In the genomic region with DNA sequence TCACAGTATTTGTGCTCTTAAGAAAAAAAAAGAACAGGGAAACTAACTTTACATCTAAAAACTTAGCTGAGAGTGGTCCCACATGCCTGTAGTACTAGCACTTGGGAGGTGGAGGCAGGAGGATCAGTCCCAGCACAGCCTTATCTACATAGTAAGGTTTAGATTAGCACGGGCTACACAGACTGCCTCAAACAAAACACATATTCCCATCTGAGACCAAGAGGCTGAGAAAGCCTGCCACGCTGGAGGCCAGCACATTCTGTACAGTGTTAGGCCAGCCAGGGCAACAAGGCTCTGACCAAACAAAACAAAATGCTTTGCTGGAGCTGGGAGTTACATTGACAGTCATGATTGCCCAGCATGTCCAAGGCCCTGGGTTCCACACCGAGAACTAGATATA, we compare ENCODE assay signal across 28 mouse cellular contexts. TPM values are rescaled to one million over a fixed set of nuclear protein-coding genes. Genes with fewer than 3 reads are reported as not detected.
DNase-seq lines count a peak whose midpoint lies in the region; ATAC-seq and TF ChIP-seq lines count a peak whose summit lies in the region.
"Had no signal": no experiment of that assay in that cellular context is flagged by ENCODE, and none has a peak within 500 bp of the region (broad histone marks: within the 10 kb centered on the region; RNA-seq: fewer than 3 reads in every experiment).

No protein-coding gene starts in this region.

- H3K36me3 ChIP-seq in heart, embryonic 12.5 days: peaks cover 56% of the 10 kb centered on the region
- no peaks in the 10 kb centered on the region for H3K36me3 ChIP-seq in kidney, adult 2 months (ENCODE audit: control insufficient read depth, insufficient read depth, low read length)
- peaks cover 23% of the 10 kb centered on the region; the same call in 1 of the 2 replicates for H3K36me3 ChIP-seq in kidney, embryonic 16.5 days (ENCODE audit: insufficient read depth, low read length)
- H3K36me3 ChIP-seq in liver, embryonic 15.5 days (replicated peaks): peaks cover 32% of the 10 kb centered on the region
- H3K36me3 ChIP-seq: stomach, embryonic 15.5 days had no signal

- H3K27me3 ChIP-seq in heart, embryonic 12.5 days (replicated peaks): no peaks in the 10 kb centered on the region
- H3K27me3 ChIP-seq in kidney, adult 2 months (replicated peaks; ENCODE audit: control insufficient read depth, insufficient read depth, low read length): no peaks in the 10 kb centered on the region
- no peaks in the 10 kb centered on the region for H3K27me3 ChIP-seq in kidney, embryonic 16.5 days (ENCODE audit: insufficient read depth, low read length)
- H3K27me3 ChIP-seq in liver, embryonic 15.5 days: no peaks in the 10 kb centered on the region
- H3K27me3 ChIP-seq: embryonic facial prominence, embryonic 13.5 days; hindbrain, embryonic 13.5 days; Patski; stomach, embryonic 15.5 days had no signal

- peaks cover 15% of the 10 kb centered on the region for H3K4me1 ChIP-seq in heart, embryonic 12.5 days (replicated peaks)
- H3K4me1 ChIP-seq in kidney, adult 2 months (ENCODE audit: control insufficient read depth, insufficient read depth, low read length): peaks cover 23% of the 10 kb centered on the region; the same call in 1 of the 2 replicates
- peaks cover 10% of the 10 kb centered on the region for H3K4me1 ChIP-seq in kidney, embryonic 16.5 days (ENCODE audit: insufficient read depth, low read length)
- peaks cover 36% of the 10 kb centered on the region for H3K4me1 ChIP-seq in liver, embryonic 15.5 days (replicated peaks)
- H3K4me1 ChIP-seq: embryonic facial prominence, embryonic 13.5 days; stomach, embryonic 15.5 days had no signal

- no peak overlapping the region for H3K27ac ChIP-seq in heart, embryonic 12.5 days (ENCODE audit: poor library complexity, severe bottlenecking)
- H3K27ac ChIP-seq in kidney, adult 2 months (ENCODE audit: insufficient read depth, low read depth, low read length): 0 out of 2 replicates have a peak overlapping the region, but pooled peaks have one; percentile 12
- H3K27ac ChIP-seq in kidney, embryonic 16.5 days (ENCODE audit: low read length): no peak overlapping the region
- H3K27ac ChIP-seq in liver, embryonic 15.5 days (replicated peaks): no peak overlapping the region; the same call in 1 of the 2 replicates
- H3K27ac ChIP-seq: embryonic facial prominence, embryonic 13.5 days; forebrain, embryonic 10.5 days; hindbrain, embryonic 13.5 days; macrophage; stomach, embryonic 15.5 days had no signal

- ATAC-seq in heart, embryonic 12.5 days (ENCODE audit: insufficient number of reproducible peaks, low FRiP score): no peak
- ATAC-seq in kidney, embryonic 16.5 days (ENCODE audit: low FRiP score, low TSS enrichment): no peak
- ATAC-seq in liver, embryonic 15.5 days (ENCODE audit: insufficient read depth): peak; percentile 64
- ATAC-seq: forebrain, embryonic 16.5 days; intestine, embryonic 16.5 days; midbrain, embryonic 16.5 days; Patski had no signal

- 45% methylated on average over 3 of the region's 3 CpGs for WGBS in heart, embryonic 12.5 days
- 84% methylated on average over 3 of the region's 3 CpGs for WGBS in kidney, adult 2 months
- 90% methylated on average over 3 of the region's 3 CpGs for WGBS in kidney, embryonic 16.5 days
- 50% methylated on average over 3 of the region's 3 CpGs for WGBS in liver, embryonic 15.5 days (ENCODE audit: insufficient replicate concordance)

- H3K4me2 ChIP-seq in heart, embryonic 12.5 days: no peak overlapping the region
- H3K4me2 ChIP-seq in kidney, embryonic 16.5 days (replicated peaks; ENCODE audit: low read depth, low read length): no peak overlapping the region
- H3K4me2 ChIP-seq in liver, embryonic 15.5 days: no peak overlapping the region
- H3K4me2 ChIP-seq: embryonic facial prominence, embryonic 13.5 days; hindbrain, embryonic 13.5 days; stomach, embryonic 15.5 days had no signal

- no peak overlapping the region for H3K4me3 ChIP-seq in heart, embryonic 12.5 days
- no peak overlapping the region for H3K4me3 ChIP-seq in kidney, adult 2 months (ENCODE audit: insufficient read depth, low read depth, low read length)
- no peak overlapping the region for H3K4me3 ChIP-seq in kidney, embryonic 16.5 days (ENCODE audit: low read length)
- H3K4me3 ChIP-seq in liver, embryonic 15.5 days (replicated peaks): no peak overlapping the region
- H3K4me3 ChIP-seq: embryonic facial prominence, embryonic 13.5 days; forebrain, embryonic 10.5 days; hindbrain, embryonic 13.5 days; stomach, embryonic 15.5 days had no signal

- H3K9me3 ChIP-seq in heart, embryonic 12.5 days (replicated peaks): no peaks in the 10 kb centered on the region
- no peaks in the 10 kb centered on the region for H3K9me3 ChIP-seq in kidney, embryonic 16.5 days (ENCODE audit: low read length)
- H3K9me3 ChIP-seq in liver, embryonic 15.5 days (replicated peaks): no peaks in the 10 kb centered on the region
- H3K9me3 ChIP-seq: embryonic facial prominence, embryonic 13.5 days; forebrain, embryonic 10.5 days; G1E; hindbrain, embryonic 13.5 days; stomach, embryonic 15.5 days had no signal

- TF ChIP-seq CTCF in kidney, adult 2 months (conservative IDR thresholded peaks at IDR 0.05; ENCODE audit: insufficient read depth, insufficient read length, low read depth, low read length): no peak

- no peak for TF ChIP-seq POLR2A in kidney, adult 2 months (IDR thresholded peaks at IDR 0.05; ENCODE audit: low read depth, low read length)

- no peak overlapping the region for H3K9ac ChIP-seq in heart, embryonic 12.5 days
- no peak overlapping the region for H3K9ac ChIP-seq in kidney, embryonic 16.5 days (replicated peaks; ENCODE audit: low read length)
- H3K9ac ChIP-seq in liver, embryonic 15.5 days: no peak overlapping the region
- H3K9ac ChIP-seq: embryonic facial prominence, embryonic 13.5 days; hindbrain, embryonic 13.5 days; stomach, embryonic 15.5 days had no signal

- DNase-seq in heart, adult 11 months: peak; percentile 96
- no peak for DNase-seq in kidney, adult 2 months
- peak; percentile 5 for DNase-seq in adipocyte (ENCODE audit: low spot score)
- no peak for DNase-seq in adrenal gland, adult 8-10 months
- no peak for DNase-seq in left cerebral cortex, adult 8-10 months (ENCODE audit: low spot score in 2 of 2)
- DNase-seq: adrenal gland, postnatal 25 days; cerebellum, adult 18-20 months; cerebellum, postnatal 10 days; heart, postnatal 36 days; kidney, adult 9 months; kidney, postnatal 14 days; layer of hippocampus, adult 9-11 months; lung, postnatal 10 days; right cerebral cortex, postnatal 25 days; thymus, postnatal 25 days had no signal

RNA-seq across cellular contexts. Expression of a gene that starts 30.1 kb away (rescaled TPM):
- 39.2 and 47.1 TPM in 2 replicates for polyA plus RNA-seq in heart, embryonic 12.5 days (2016; fragmentation: Nextera tagmentation; extraction: Ambion mirVana)
- 9.4 and 10.1 TPM in 2 replicates for polyA plus RNA-seq in kidney, adult 2 months (2012; rRNA removed)
- 89.6 and 92.7 TPM in 2 replicates for polyA plus RNA-seq in kidney, embryonic 16.5 days (2015; fragmentation: Nextera tagmentation; extraction: Ambion mirVana)
- polyA plus RNA-seq in liver, embryonic 15.5 days (2015; fragmentation: Nextera tagmentation; extraction: Ambion mirVana): 48.0 and 54.5 TPM in 2 replicates
- 10 to 100 TPM; 12.7 to 18.0 (median 15.7) TPM for total RNA-seq in adrenal gland, adult 8-10 months (2022)
- total RNA-seq in left cerebral cortex, adult 8-10 months (2022): 10 to 100 TPM; 12.0 to 15.5 (median 14.2) TPM

RNA-seq across cellular contexts. Expression of a gene that starts 38.8 kb away (rescaled TPM):
- 19.5 and 22.9 TPM in 2 replicates for polyA plus RNA-seq in heart, embryonic 12.5 days (2016; fragmentation: Nextera tagmentation; extraction: Ambion mirVana)
- polyA plus RNA-seq in kidney, adult 2 months (2012; rRNA removed): 19.5 and 25.2 TPM in 2 replicates
- polyA plus RNA-seq in kidney, embryonic 16.5 days (2015; fragmentation: Nextera tagmentation; extraction: Ambion mirVana): 23.7 and 32.8 TPM in 2 replicates
- 8.0 and 8.6 TPM in 2 replicates for polyA plus RNA-seq in liver, embryonic 15.5 days (2015; fragmentation: Nextera tagmentation; extraction: Ambion mirVana)
- total RNA-seq in adrenal gland, adult 8-10 months (2022): 10 to 100 TPM; 53.7 to 67.7 (median 58.6) TPM
- total RNA-seq in left cerebral cortex, adult 8-10 months (2022): 10 to 100 TPM in 2 of 4 experiments, 1 to 10 TPM in 2; 8.9 to 14.6 (median 11.9) TPM

RNA-seq across cellular contexts. Expression of a gene that starts 54.1 kb away (rescaled TPM):
- polyA plus RNA-seq in heart, embryonic 12.5 days (2016; fragmentation: Nextera tagmentation; extraction: Ambion mirVana): 64.8 and 68.5 TPM in 2 replicates
- 24.4 and 30.2 TPM in 2 replicates for polyA plus RNA-seq in kidney, adult 2 months (2012; rRNA removed)
- 75.8 and 77.0 TPM in 2 replicates for polyA plus RNA-seq in kidney, embryonic 16.5 days (2015; fragmentation: Nextera tagmentation; extraction: Ambion mirVana)
- polyA plus RNA-seq in liver, embryonic 15.5 days (2015; fragmentation: Nextera tagmentation; extraction: Ambion mirVana): 28.7 and 34.2 TPM in 2 replicates
- total RNA-seq in adrenal gland, adult 8-10 months (2022): 10 to 100 TPM; 29.4 to 44.1 (median 41.8) TPM
- total RNA-seq in left cerebral cortex, adult 8-10 months (2022): 10 to 100 TPM; 20.6 to 30.6 (median 29.0) TPM

Comparison
In these comparisons a context has a peak if more than half of its experiments do, and no peak if none do; other contexts are left out.
1. DNase-seq: peak in heart, adult 11 months (single experiment) and adipocyte (single experiment); none in kidney, adult 2 months (single experiment), adrenal gland, adult 8-10 months (single experiment) and left cerebral cortex, adult 8-10 months (0 of 2).